ENCODE assay signal across 21 mouse cellular contexts in the genomic region with DNA sequence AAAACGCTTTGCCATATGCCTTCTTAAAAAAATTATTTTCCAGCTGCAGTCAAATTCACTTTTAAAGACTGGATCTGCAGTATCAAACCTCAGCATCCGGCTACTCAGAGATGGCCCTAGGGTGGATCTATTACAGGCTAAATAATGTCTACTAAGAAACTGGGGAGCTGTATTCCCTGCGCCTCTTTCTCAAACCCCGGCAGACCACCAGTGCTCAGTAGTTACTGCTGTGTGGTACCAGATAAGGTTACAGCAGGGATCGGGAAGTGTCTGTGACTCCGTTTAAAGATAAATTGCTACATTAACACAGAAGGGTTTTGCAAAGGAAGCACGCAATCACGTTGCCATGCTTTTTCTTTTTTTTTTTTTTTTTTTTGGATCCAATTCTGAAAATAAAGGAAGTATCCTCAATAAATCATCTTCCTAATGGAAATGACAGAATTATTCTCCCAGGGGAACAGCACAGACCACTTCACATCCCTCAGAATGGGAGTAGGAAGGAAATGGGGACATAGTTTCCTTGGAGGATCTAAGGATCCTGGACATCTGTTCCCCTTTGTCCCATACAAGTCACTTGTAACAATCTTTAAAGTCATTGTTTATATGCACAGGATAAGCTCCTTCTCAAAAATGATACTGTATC.
A peak's percentile ranks its signal among the peaks of the same experiment; 100 is the strongest.
DNase-seq lines count a peak whose midpoint lies in the region; ATAC-seq and TF ChIP-seq lines count a peak whose summit lies in the region.
"Had no signal": no experiment of that assay in that cellular context is flagged by ENCODE, and none has a peak within 500 bp of the region (broad histone marks: within the 10 kb centered on the region; RNA-seq: fewer than 3 reads in every experiment).

No protein-coding gene starts in this region.

- no peak overlapping the region for H3K9ac ChIP-seq in heart, embryonic 13.5 days
- no peak overlapping the region for H3K9ac ChIP-seq in heart, embryonic 12.5 days
- no peak overlapping the region for H3K9ac ChIP-seq in liver, embryonic 12.5 days
- H3K9ac ChIP-seq in liver, postnatal 0 days (replicated peaks), result no peak overlapping the region
- no peak overlapping the region for H3K9ac ChIP-seq in kidney, embryonic 15.5 days
- H3K9ac ChIP-seq: embryonic facial prominence, embryonic 13.5 days; hindbrain, embryonic 15.5 days; limb, embryonic 13.5 days; midbrain, embryonic 12.5 days; neural tube, embryonic 13.5 days had no signal

- H3K4me1 ChIP-seq in heart, embryonic 13.5 days, result no peaks in the 10 kb centered on the region
- H3K4me1 ChIP-seq in heart, embryonic 12.5 days (replicated peaks), result no peaks in the 10 kb centered on the region
- no peaks in the 10 kb centered on the region for H3K4me1 ChIP-seq in liver, embryonic 12.5 days
- no peaks in the 10 kb centered on the region for H3K4me1 ChIP-seq in liver, postnatal 0 days (ENCODE audit: insufficient read depth)
- 0 out of 2 replicates have a peak, but pooled peaks cover 4% of the 10 kb centered on the region for H3K4me1 ChIP-seq in brown adipose tissue, adult 24 weeks (ENCODE audit: control insufficient read depth, insufficient read depth, insufficient read length, low read length)
- H3K4me1 ChIP-seq in kidney, embryonic 15.5 days, result peaks cover 4% of the 10 kb centered on the region; the same call in 1 of the 2 replicates
- H3K4me1 ChIP-seq: embryonic facial prominence, embryonic 13.5 days; hindbrain, embryonic 15.5 days; limb, embryonic 13.5 days; midbrain, embryonic 12.5 days; neural tube, embryonic 13.5 days had no signal

- no peaks in the 10 kb centered on the region for H3K36me3 ChIP-seq in heart, embryonic 13.5 days
- no peaks in the 10 kb centered on the region for H3K36me3 ChIP-seq in heart, embryonic 12.5 days
- H3K36me3 ChIP-seq in liver, embryonic 12.5 days, result no peaks in the 10 kb centered on the region
- H3K36me3 ChIP-seq in liver, postnatal 0 days (replicated peaks; ENCODE audit: insufficient read depth, low read length), result no peaks in the 10 kb centered on the region
- no peaks in the 10 kb centered on the region for H3K36me3 ChIP-seq in kidney, embryonic 15.5 days
- H3K36me3 ChIP-seq: embryonic facial prominence, embryonic 13.5 days; hindbrain, embryonic 15.5 days; limb, embryonic 13.5 days; midbrain, embryonic 12.5 days; neural tube, embryonic 13.5 days had no signal

- no peak overlapping the region for H3K4me2 ChIP-seq in heart, embryonic 13.5 days
- H3K4me2 ChIP-seq in heart, embryonic 12.5 days, result no peak overlapping the region
- H3K4me2 ChIP-seq in liver, embryonic 12.5 days, result no peak overlapping the region
- no peak overlapping the region for H3K4me2 ChIP-seq in liver, postnatal 0 days (ENCODE audit: low read depth, low read length)
- no peak overlapping the region for H3K4me2 ChIP-seq in kidney, embryonic 15.5 days
- H3K4me2 ChIP-seq: embryonic facial prominence, embryonic 13.5 days; hindbrain, embryonic 15.5 days; limb, embryonic 13.5 days; midbrain, embryonic 12.5 days; neural tube, embryonic 13.5 days had no signal

- ATAC-seq in heart, embryonic 13.5 days (ENCODE audit: extremely low read depth, insufficient number of reproducible peaks, low FRiP score, low TSS enrichment), result no peak
- ATAC-seq in heart, embryonic 12.5 days (ENCODE audit: insufficient number of reproducible peaks, low FRiP score), result no peak
- no peak for ATAC-seq in liver, embryonic 12.5 days
- no peak for ATAC-seq in liver, postnatal 0 days
- peak; percentile 77 for ATAC-seq in kidney, embryonic 15.5 days (replicated peaks; ENCODE audit: low FRiP score)
- ATAC-seq: activated CD4-positive, CD25-positive, alpha-beta regulatory T cell, adult 4 months; forebrain, embryonic 16.5 days; intestine, embryonic 16.5 days; Patski had no signal

- H3K4me3 ChIP-seq in heart, embryonic 13.5 days, result no peak overlapping the region
- H3K4me3 ChIP-seq in heart, embryonic 12.5 days, result no peak overlapping the region
- H3K4me3 ChIP-seq in liver, embryonic 12.5 days, result no peak overlapping the region
- no peak overlapping the region for H3K4me3 ChIP-seq in liver, postnatal 0 days (ENCODE audit: low read depth, low read length)
- H3K4me3 ChIP-seq in brown adipose tissue, adult 24 weeks (ENCODE audit: insufficient read depth, low read depth, low read length), result 0 out of 2 replicates have a peak overlapping the region, but pooled peaks have one; percentile 16
- no peak overlapping the region for H3K4me3 ChIP-seq in kidney, embryonic 15.5 days (replicated peaks)
- H3K4me3 ChIP-seq: embryonic facial prominence, embryonic 13.5 days; hindbrain, embryonic 15.5 days; limb, embryonic 13.5 days; midbrain, embryonic 12.5 days; neural tube, embryonic 13.5 days had no signal

- no peak for TF ChIP-seq CTCF in liver, postnatal 0 days (IDR thresholded peaks at IDR 0.05; ENCODE audit: low read depth)

- no peak for TF ChIP-seq EP300 in liver, postnatal 0 days (IDR thresholded peaks at IDR 0.05; ENCODE audit: low read depth)

- no peaks in the 10 kb centered on the region for H3K27me3 ChIP-seq in heart, embryonic 13.5 days (replicated peaks)
- no peaks in the 10 kb centered on the region for H3K27me3 ChIP-seq in heart, embryonic 12.5 days (replicated peaks)
- no peaks in the 10 kb centered on the region for H3K27me3 ChIP-seq in liver, embryonic 12.5 days (replicated peaks)
- no peaks in the 10 kb centered on the region for H3K27me3 ChIP-seq in liver, postnatal 0 days (ENCODE audit: insufficient read depth, low read length)
- no peaks in the 10 kb centered on the region for H3K27me3 ChIP-seq in kidney, embryonic 15.5 days
- H3K27me3 ChIP-seq: embryonic facial prominence, embryonic 13.5 days; hindbrain, embryonic 15.5 days; limb, embryonic 13.5 days; midbrain, embryonic 12.5 days; neural tube, embryonic 13.5 days; Patski had no signal

- 49% methylated on average over 8 of the region's 8 CpGs for WGBS in heart, embryonic 13.5 days
- 45% methylated on average over 8 of the region's 8 CpGs for WGBS in heart, embryonic 12.5 days
- WGBS in liver, embryonic 12.5 days (ENCODE audit: insufficient replicate concordance), result 42% methylated on average over 8 of the region's 8 CpGs
- WGBS in liver, postnatal 0 days (ENCODE audit: insufficient replicate concordance), result 44% methylated on average over 8 of the region's 8 CpGs
- 34% methylated on average over 8 of the region's 8 CpGs for WGBS in kidney, embryonic 15.5 days

- no peak for DNase-seq in liver, postnatal 0 days
- DNase-seq in cerebellum, adult 9-10 months, result no peak
- DNase-seq: adrenal gland, postnatal 25 days; cerebellum, adult 2 months; right cerebral cortex, postnatal 14 days; thymus, postnatal 25 days had no signal

- H3K27ac ChIP-seq in heart, embryonic 13.5 days (replicated peaks), result 0 out of 2 replicates have a peak overlapping the region, but pooled peaks have one; percentile 45
- H3K27ac ChIP-seq in heart, embryonic 12.5 days (ENCODE audit: poor library complexity, severe bottlenecking), result no peak overlapping the region
- H3K27ac ChIP-seq in liver, embryonic 12.5 days, result peak overlapping the region; percentile 14; the same call in 1 of the 2 replicates
- no peak overlapping the region for H3K27ac ChIP-seq in liver, postnatal 0 days (ENCODE audit: low read depth)
- H3K27ac ChIP-seq in brown adipose tissue, adult 24 weeks (replicated peaks; ENCODE audit: low read depth, low read length), result peak overlapping the region; percentile 67
- 0 out of 2 replicates have a peak overlapping the region, but pooled peaks have one; percentile 15 for H3K27ac ChIP-seq in kidney, embryonic 15.5 days
- H3K27ac ChIP-seq: embryonic facial prominence, embryonic 13.5 days; hindbrain, embryonic 15.5 days; limb, embryonic 13.5 days; macrophage; midbrain, embryonic 12.5 days; neural tube, embryonic 13.5 days had no signal

- no peaks in the 10 kb centered on the region for H3K9me3 ChIP-seq in heart, embryonic 13.5 days
- H3K9me3 ChIP-seq in heart, embryonic 12.5 days (replicated peaks), result no peaks in the 10 kb centered on the region
- H3K9me3 ChIP-seq in liver, embryonic 12.5 days (replicated peaks), result no peaks in the 10 kb centered on the region
- H3K9me3 ChIP-seq in liver, postnatal 0 days (ENCODE audit: low read length), result no peaks in the 10 kb centered on the region
- no peaks in the 10 kb centered on the region for H3K9me3 ChIP-seq in kidney, embryonic 15.5 days (replicated peaks)
- H3K9me3 ChIP-seq: embryonic facial prominence, embryonic 13.5 days; hindbrain, embryonic 15.5 days; limb, embryonic 13.5 days; midbrain, embryonic 12.5 days; neural tube, embryonic 13.5 days had no signal

Comparison
In these comparisons a context has a peak if more than half of its experiments do, and no peak if none do; other contexts are left out.
1. H3K27ac ChIP-seq: peak in heart, embryonic 13.5 days (single experiment), liver, embryonic 12.5 days (single experiment), brown adipose tissue, adult 24 weeks (single experiment) and kidney, embryonic 15.5 days (single experiment); none in heart, embryonic 12.5 days (single experiment) and liver, postnatal 0 days (single experiment).